Mouse (Mus musculus) A20 (cell line): ENCODE data around the gene Ppp1r1a.

Experiments used
- DNase-seq: peaks from one replicate; pipeline ENCODE4 v3.0.0-alpha.2; 2011; ENCODE audit warnings: low read depth, low spot score

Gene Ppp1r1a

GRCm38 (mm10) chr15:103537822-103538213 lies at the start of gene Ppp1r1a:
Gene Ppp1r1a, minus strand, starts transcription at chr15:103538003.
- no peak for DNase-seq

- no peak for DNase-seq
Observed at GRCm38 (mm10) chr15:103585876-103586275, 48.1 kb upstream of the Ppp1r1a start.

DNA sequence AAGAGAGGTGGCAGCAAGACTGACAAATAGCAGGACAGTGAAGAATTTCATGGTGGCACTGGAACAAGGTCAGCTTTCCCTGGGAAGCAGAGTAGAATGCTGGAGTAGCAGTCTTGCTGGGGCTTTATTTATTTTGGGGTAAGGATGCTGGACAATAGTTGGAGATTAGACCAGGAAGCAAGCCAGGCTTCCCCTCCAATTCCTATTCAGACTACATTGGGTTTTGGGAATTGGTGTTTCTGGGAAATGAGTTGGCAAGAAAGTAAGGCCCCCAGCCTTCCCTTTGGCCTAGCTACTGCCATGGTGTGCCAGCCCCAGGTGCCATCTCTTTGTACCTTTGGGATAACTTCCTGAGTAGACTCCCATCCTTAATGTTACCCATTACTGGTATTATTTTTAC lies 27.2 kb upstream of the Ppp1r1a start, which contains the start of gene Glycam1:
TSS of gene Glycam1 (minus strand) at position 101 of the 400 bp plus-strand sequence.
- no peak for DNase-seq

DNA sequence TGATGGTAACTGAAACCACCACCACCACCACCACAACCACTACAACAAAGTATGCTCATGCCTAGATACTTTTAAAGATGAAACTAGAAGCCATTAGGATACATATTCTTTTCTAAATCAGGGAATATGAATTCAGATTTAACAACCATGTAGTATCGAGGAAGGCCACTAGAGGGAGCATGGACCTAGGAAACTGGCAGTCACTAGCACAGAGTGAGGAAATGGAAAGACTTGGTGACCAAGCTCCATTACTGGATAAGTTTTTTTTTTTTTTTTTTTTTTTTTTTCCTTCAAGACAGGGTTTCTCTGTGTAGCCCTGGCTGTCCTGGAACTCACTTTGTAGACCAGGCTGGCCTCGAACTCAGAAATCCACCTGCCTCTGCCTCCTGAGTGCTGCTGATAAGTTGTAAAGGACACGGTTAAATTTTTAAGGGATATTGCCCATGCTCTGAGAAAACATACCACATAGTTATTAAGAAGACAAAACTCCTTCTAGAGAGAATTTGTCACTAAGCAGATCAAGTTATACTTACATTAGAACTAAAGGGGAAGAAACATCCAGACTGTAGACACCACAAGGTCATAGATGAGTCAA lies 14.4 kb upstream of the Ppp1r1a start:
- DNase-seq = peak; percentile 58

- DNase-seq = no peak
Observed at GRCm38 (mm10) chr15:103551053-103551452, 13.2 kb upstream of the Ppp1r1a start.

DNA sequence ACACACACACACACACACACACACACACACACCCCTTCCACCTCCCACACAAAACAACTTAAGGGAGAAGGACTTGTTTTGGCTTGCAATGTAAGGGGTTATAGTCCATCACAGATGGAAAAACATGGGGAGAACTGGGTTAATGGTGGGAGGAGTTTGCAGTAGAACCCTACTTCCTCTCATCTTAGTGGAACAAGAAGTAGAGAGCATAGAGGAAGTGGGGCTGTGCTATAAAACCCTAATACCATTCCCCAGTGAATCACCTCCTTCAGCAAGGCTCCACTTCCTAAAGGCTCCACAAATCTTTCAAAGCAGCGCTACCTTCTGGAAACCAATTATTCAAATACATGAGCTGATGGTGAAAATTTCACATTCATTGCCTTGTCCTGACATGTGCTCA lies 11.7 kb upstream of the Ppp1r1a start:
- DNase-seq = no peak

- DNase-seq = no peak
Observed at GRCm38 (mm10) chr15:103547983-103548382, 10.2 kb upstream of the Ppp1r1a start.

DNA sequence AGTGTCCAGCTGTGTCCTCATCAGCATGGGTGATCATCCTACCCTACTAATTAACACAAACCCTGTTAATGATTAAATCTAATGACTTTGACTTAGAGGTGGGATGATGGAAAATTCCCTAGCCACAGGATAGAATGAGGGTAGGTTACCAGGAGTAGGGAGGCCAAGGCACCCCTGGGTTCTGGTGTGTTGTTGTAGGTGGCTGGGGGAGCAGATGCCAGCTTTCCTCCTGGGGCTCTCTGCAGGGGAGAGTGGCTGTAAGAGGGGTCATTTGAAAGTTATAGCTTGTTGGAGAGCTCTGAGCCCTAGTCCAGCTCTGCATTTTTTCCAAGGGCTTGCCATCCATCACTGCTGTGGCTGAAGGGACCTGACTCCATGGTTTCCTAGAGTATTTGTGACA lies 4.7 kb upstream of the Ppp1r1a start:
- no peak for DNase-seq

DNA sequence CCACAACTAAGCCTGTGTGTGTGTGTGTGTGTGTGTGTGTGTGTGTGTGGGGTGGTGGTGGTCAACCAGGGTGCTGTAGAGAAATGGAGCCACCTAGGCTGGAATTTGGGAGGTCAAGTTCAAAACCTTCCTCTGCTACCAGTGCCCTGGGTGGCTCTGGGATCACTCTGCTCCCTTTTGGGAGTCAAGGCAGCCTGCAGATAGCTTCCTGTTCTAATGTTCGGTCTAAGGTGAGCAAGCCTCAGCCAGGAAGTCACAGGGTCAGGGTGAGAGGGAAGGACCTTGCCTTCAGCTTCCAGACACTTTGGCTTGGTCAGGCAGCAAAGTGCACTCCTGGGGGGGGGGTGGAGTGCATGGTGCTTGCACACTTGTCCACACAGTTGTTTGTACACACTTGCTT lies 2.8 kb upstream of the Ppp1r1a start:
- no peak for DNase-seq

DNA sequence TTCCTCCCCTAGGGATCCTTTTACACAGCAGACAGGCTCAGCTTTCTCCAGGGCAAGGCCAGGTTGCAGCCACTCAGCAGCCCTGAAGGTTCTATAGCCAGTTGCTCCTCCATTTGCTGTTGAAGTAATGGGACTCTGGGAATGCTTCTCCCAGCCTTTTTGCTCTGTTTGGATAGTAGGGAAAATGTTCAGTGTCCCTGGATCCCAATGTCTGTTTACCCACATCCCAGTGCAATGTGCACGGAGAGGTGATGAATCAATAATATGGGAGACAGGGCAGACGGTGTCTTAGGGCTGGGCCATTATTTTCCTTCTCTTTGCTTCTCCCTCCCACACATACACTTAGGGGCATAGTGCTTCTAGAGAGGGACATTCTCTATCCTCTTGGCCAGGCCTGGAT lies 1.5 kb upstream of the Ppp1r1a start:
- no peak for DNase-seq

- DNase-seq = no peak
Observed at GRCm38 (mm10) chr15:103537011-103537821, 587 bp downstream of the Ppp1r1a start.

DNA sequence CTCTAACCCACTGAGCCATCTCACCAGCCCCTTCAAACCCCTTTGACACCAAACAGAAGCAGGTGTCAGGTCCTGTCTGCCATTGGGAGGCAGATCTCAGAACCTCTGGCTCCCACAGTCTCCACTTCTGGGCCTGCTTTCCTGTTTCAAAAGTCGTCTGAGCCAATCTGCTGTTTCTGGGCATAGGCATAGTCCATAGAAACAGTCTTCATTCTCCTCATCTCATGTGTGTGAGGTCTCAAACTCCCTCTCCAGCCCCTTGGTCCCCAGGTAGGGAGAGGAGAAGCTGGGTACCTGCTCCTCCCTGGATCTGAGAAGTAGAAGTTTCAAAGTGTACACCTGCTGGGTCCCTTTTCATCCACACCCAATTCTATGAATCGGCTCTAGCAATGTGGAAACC lies 1.3 kb downstream of the Ppp1r1a start:
- DNase-seq = no peak

- no peak for DNase-seq
Observed at GRCm38 (mm10) chr15:103535786-103536185, 2.0 kb downstream of the Ppp1r1a start.

- DNase-seq = no peak
Observed at GRCm38 (mm10) chr15:103535030-103535429, 2.8 kb downstream of the Ppp1r1a start.

- no peak for DNase-seq
Observed at GRCm38 (mm10) chr15:103534054-103534620, 3.7 kb downstream of the Ppp1r1a start.

GRCm38 (mm10) chr15:103530372-103530771 lies 7.4 kb downstream of the Ppp1r1a start:
- DNase-seq = peak; percentile 48

- DNase-seq = no peak
Observed at GRCm38 (mm10) chr15:103523156-103523555, 14.6 kb downstream of the Ppp1r1a start.

- DNase-seq = no peak
Observed at GRCm38 (mm10) chr15:103522458-103523099, 15.2 kb downstream of the Ppp1r1a start.

GRCm38 (mm10) chr15:103519386-103520378 lies 18.1 kb downstream of the Ppp1r1a start:
- no peak for DNase-seq

DNA sequence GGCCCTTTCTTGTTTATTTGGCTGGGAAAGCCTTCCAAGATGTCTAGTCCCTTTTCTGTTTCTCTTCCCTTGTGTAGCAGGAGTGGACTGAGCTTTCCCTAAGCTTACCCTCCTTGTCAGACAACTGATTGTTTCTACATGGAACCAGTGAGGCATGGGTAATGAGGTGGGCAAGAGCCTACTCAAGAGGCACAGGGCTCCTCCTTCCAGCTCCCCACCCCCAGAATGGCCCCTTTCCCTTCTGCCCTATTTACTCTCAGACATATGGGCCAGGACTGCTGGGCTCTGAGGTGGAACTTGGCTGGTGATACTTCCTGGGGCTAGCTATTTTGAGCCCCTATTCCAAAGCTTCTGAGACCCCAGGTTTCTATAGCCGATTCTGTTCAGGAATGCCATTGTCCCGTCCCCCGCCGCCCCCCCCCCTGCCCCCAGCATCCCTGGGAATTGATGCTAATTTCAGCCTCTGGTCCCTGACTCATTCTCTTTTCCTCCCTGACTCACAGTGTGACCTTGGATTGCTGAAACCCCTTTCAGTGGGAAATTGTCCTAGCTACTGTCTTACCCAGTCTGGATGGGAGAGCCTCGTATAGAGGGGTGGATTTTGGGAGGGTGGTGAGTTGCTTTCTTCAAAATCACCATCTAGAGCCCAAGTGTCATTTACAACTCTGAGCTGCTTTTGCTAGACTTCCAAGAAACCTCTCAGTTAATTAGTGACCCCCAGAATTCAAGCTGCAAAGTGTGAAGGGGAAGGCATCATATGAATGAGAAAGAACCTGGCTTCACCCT lies 19.0 kb downstream of the Ppp1r1a start:
- DNase-seq = no peak
